ENCODE assay signal across 19 mouse cellular contexts in the genomic region with DNA sequence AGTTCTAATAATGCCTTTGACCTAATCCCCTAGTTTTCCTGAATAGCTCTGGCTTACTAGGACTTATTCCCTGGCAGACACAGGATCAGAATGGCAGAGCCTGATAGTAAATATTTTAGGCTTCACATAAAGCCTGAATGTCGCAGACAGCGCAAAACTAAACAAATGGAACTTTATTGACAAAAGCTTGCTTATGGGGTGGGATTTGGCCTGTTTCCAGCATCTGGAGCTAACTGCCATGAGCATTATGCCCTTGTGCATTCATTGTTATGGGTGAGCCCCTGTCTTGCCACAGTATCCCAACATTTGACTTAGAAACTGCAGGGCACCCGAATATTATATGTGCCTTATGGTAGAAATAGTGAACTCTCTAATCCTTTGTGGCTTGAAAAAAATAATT.
"Had no signal": no experiment of that assay in that cellular context is flagged by ENCODE, and none has a peak within 500 bp of the region (broad histone marks: within the 10 kb centered on the region; RNA-seq: fewer than 3 reads in every experiment).

No protein-coding gene starts in this region.

- H3K27me3 ChIP-seq: neural tube, embryonic 12.5 days; stomach, embryonic 15.5 days had no signal

- H3K9ac ChIP-seq: liver, embryonic 12.5 days; liver, embryonic 14.5 days; lung, embryonic 15.5 days; midbrain, embryonic 13.5 days; neural tube, embryonic 12.5 days; neural tube, embryonic 15.5 days; stomach, embryonic 15.5 days had no signal

- H3K27ac ChIP-seq: liver, embryonic 12.5 days; liver, embryonic 14.5 days; lung, embryonic 15.5 days; midbrain, embryonic 13.5 days; neural tube, embryonic 12.5 days; neural tube, embryonic 15.5 days; stomach, embryonic 15.5 days; stomach, postnatal 0 days had no signal

- DNase-seq: lung, adult 18-20 months; lung, postnatal 14 days; lung, postnatal 4 days; right cerebral cortex, postnatal 14 days; thymus, adult 2 months; thymus, postnatal 25 days; thymus, postnatal 4 days had no signal

- ATAC-seq: liver, embryonic 12.5 days; lung, postnatal 0 days; midbrain, embryonic 13.5 days; midbrain, embryonic 16.5 days had no signal

- H3K4me1 ChIP-seq: liver, embryonic 12.5 days had no signal

- H3K36me3 ChIP-seq: liver, embryonic 12.5 days; lung, embryonic 15.5 days; midbrain, embryonic 13.5 days; neural tube, embryonic 12.5 days; neural tube, embryonic 15.5 days; stomach, embryonic 15.5 days had no signal

- H3K4me2 ChIP-seq: liver, embryonic 12.5 days; lung, embryonic 15.5 days; midbrain, embryonic 11.5 days; midbrain, embryonic 13.5 days; neural tube, embryonic 12.5 days; neural tube, embryonic 15.5 days; stomach, embryonic 15.5 days had no signal

- H3K4me3 ChIP-seq: liver, embryonic 12.5 days; lung, embryonic 15.5 days; midbrain, embryonic 13.5 days; myocyte; neural tube, embryonic 12.5 days; neural tube, embryonic 15.5 days; stomach, embryonic 15.5 days had no signal

- H3K9me3 ChIP-seq: liver, embryonic 12.5 days; lung, embryonic 15.5 days; midbrain, embryonic 13.5 days; neural tube, embryonic 12.5 days; neural tube, embryonic 15.5 days; stomach, embryonic 15.5 days had no signal
